ENCODE assay signal across 18 mouse cellular contexts in the genomic region with DNA sequence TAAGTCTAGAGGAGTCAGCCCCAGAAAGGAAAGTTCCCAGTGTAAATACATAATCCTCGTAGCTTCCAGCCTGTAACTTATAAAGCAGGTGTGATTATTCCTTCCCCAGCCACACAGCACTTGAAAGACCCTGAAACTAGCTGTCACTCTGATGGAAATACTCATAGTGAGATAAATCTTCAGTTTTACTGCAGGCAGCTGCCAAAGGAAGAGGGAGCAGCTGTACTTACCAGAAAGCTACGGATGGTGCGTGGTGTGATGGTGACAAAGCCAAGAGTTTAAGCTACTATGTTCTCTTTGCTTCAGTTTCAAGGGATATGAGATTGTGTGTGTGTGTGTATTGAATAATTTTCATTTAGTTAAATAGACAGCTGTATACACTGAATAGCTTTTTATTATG.
DNase-seq lines count a peak whose midpoint lies in the region; ATAC-seq and TF ChIP-seq lines count a peak whose summit lies in the region.
"Had no signal": no experiment of that assay in that cellular context is flagged by ENCODE, and none has a peak within 500 bp of the region (broad histone marks: within the 10 kb centered on the region; RNA-seq: fewer than 3 reads in every experiment).

No protein-coding gene starts in this region.

- no peak overlapping the region for H3K4me3 ChIP-seq in limb, embryonic 12.5 days (replicated peaks)

- H3K27me3 ChIP-seq in limb, embryonic 12.5 days: no peaks in the 10 kb centered on the region

- DNase-seq in left cerebral cortex, postnatal 14 days (ENCODE audit: low spot score in 2 of 2): peak; percentile 5 to 14
- DNase-seq in left cerebral cortex, postnatal 4 days: no peak
- peak; percentile 62 for DNase-seq in brain, embryonic 14.5 days (ENCODE audit: low read depth)
- DNase-seq in forelimb bud, embryonic 11.5 days (ENCODE audit: low read depth, low spot score): peak; percentile 17
- no peak for DNase-seq in embryo, embryonic 10.5 days (ENCODE audit: low spot score)
- no peak for DNase-seq in thymus, postnatal 10 days (ENCODE audit: low spot score in 2 of 2)
- DNase-seq: adrenal gland, adult 2 months; gastrocnemius, postnatal 10 days; kidney, adult 18-20 months; kidney, postnatal 25 days; lung, postnatal 14 days; thymus, postnatal 25 days had no signal

- H3K9me3 ChIP-seq in limb, embryonic 12.5 days: no peaks in the 10 kb centered on the region

- ATAC-seq in limb, embryonic 12.5 days (ENCODE audit: insufficient number of reproducible peaks, insufficient read depth, low FRiP score, low TSS enrichment, low read depth): peak; percentile 37; the same call in 1 of the 2 replicates
- ATAC-seq in cerebellum, adult (ENCODE audit: insufficient number of reproducible peaks, low FRiP score, low TSS enrichment): no peak
- ATAC-seq: hindbrain, postnatal 0 days had no signal

- 33% methylated on average over 3 of the region's 3 CpGs for WGBS in limb, embryonic 12.5 days

- no peak overlapping the region for H3K9ac ChIP-seq in limb, embryonic 12.5 days (replicated peaks)
- H3K9ac ChIP-seq: liver, embryonic 14.5 days had no signal

- TF ChIP-seq CTCF in brain, embryonic 14.5 days (IDR thresholded peaks at IDR 0.05; ENCODE audit: borderline replicate concordance, extremely low read depth, insufficient read depth, insufficient read length): no peak

- intact Hi-C loops in left cerebral cortex, postnatal 14 days (cut with DNase I): no loop called here
- intact Hi-C loops in left cerebral cortex, postnatal 4 days (cut with DNase I): no loop called here

- H3K27ac ChIP-seq in limb, embryonic 12.5 days: peak overlapping the region; percentile 41; the same call in 1 of the 2 replicates
- H3K27ac ChIP-seq: hindbrain, postnatal 0 days; liver, embryonic 14.5 days had no signal

- no peak for TF ChIP-seq POLR2A in brain, embryonic 14.5 days (IDR thresholded peaks at IDR 0.05; ENCODE audit: borderline replicate concordance, extremely low read depth, insufficient read depth, insufficient read length, poor library complexity, severe bottlenecking)

- H3K36me3 ChIP-seq in limb, embryonic 12.5 days: no peaks in the 10 kb centered on the region

- no peaks in the 10 kb centered on the region for H3K4me1 ChIP-seq in limb, embryonic 12.5 days (replicated peaks)

- H3K4me2 ChIP-seq in limb, embryonic 12.5 days: no peak overlapping the region
- H3K4me2 ChIP-seq: heart, embryonic 11.5 days; midbrain, embryonic 11.5 days had no signal

Comparison
In these comparisons a context has a peak if more than half of its experiments do, and no peak if none do; other contexts are left out.
1. DNase-seq: peak in left cerebral cortex, postnatal 14 days (2 of 2), brain, embryonic 14.5 days (single experiment) and forelimb bud, embryonic 11.5 days (single experiment); none in left cerebral cortex, postnatal 4 days (single experiment), embryo, embryonic 10.5 days (single experiment) and thymus, postnatal 10 days (0 of 2).